In the genomic region with DNA sequence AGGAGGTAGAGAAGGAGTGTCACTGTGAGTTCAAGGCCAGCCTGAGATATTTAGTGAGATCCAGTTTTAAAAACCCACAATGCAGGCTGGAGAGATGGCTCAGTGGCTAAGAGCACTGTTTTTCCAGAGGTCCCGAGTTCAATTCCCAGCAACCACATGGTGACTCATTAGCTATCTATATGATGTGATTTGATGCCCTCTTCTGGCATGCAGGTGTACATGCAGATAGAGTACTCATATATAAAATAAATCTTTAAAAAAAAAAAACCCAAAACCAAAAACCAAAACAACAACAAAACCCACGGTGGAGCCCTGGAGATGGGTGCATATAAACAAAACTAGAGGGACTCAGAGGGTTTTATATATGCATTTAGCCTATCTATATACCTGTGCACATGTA, we compare ENCODE assay signal across 15 mouse cellular contexts. TPM values are rescaled to one million over a fixed set of nuclear protein-coding genes. Genes with fewer than 3 reads are reported as not detected.
DNase-seq lines count a peak whose midpoint lies in the region; ATAC-seq and TF ChIP-seq lines count a peak whose summit lies in the region.
"Had no signal": no experiment of that assay in that cellular context is flagged by ENCODE, and none has a peak within 500 bp of the region (broad histone marks: within the 10 kb centered on the region; RNA-seq: fewer than 3 reads in every experiment).

No protein-coding gene starts in this region.

- H3K36me3 ChIP-seq in liver, adult 2 months (ENCODE audit: control insufficient read depth, insufficient read depth, low read length) = peaks cover 10% of the 10 kb centered on the region

- peaks cover 4% of the 10 kb centered on the region for H3K4me1 ChIP-seq in liver, adult 2 months (ENCODE audit: control insufficient read depth, insufficient read depth, low read length)

- 73% methylated on average over 2 of the region's 2 CpGs for WGBS in liver, adult 2 months

- H3K9ac ChIP-seq in liver, adult 2 months (ENCODE audit: low read depth, low read length) = no peak overlapping the region
- H3K9ac ChIP-seq: lung, embryonic 15.5 days had no signal

- DNase-seq in CD4-positive, CD25-positive, alpha-beta regulatory T cell, adult 2 months (ENCODE audit: low read depth, low spot score) = peak; percentile 59
- DNase-seq in liver, adult 2 months (ENCODE audit: extremely low read depth, low read depth, low spot score) = no peak
- no peak for DNase-seq in liver
- peak; percentile 55 for DNase-seq in NIH3T3 (ENCODE audit: low read depth)
- DNase-seq in naive thymus-derived CD4-positive, alpha-beta T cell, adult 2 months (ENCODE audit: low read depth) = peak; percentile 57
- no peak for DNase-seq in layer of hippocampus, postnatal 25 days (ENCODE audit: extremely low spot score in 1 of 2, low spot score in 1 of 2)
- no peak for DNase-seq in layer of hippocampus, adult 8-10 months (ENCODE audit: low spot score in 2 of 2)
- DNase-seq: adrenal gland, postnatal 14 days; cerebellum, adult 11 months; heart, postnatal 10 days; kidney, postnatal 10 days; retina, postnatal 1 day; thymus, postnatal 4 days had no signal

- H3K27me3 ChIP-seq in liver, adult 2 months (ENCODE audit: control insufficient read depth, insufficient read depth, low read length) = no peaks in the 10 kb centered on the region
- H3K27me3 ChIP-seq: lung, embryonic 15.5 days had no signal

- no peak for ATAC-seq in CD4-positive, CD25-positive, alpha-beta regulatory T cell, adult 4 months

- TF ChIP-seq CTCF in liver, adult 2 months (IDR thresholded peaks at IDR 0.05; ENCODE audit: low read depth, low read length) = 0 out of 2 replicates have a peak, but pooled peaks have one; percentile 4

- H3K27ac ChIP-seq in liver, adult 2 months (replicated peaks; ENCODE audit: insufficient read depth, low read depth, low read length) = no peak overlapping the region
- H3K27ac ChIP-seq: lung, embryonic 15.5 days had no signal

- TF ChIP-seq POLR2A in liver, adult 2 months (IDR thresholded peaks at IDR 0.05; ENCODE audit: extremely low read depth, insufficient read depth, low read length) = no peak

- no peaks in the 10 kb centered on the region for H3K79me2 ChIP-seq in liver, adult 2 months (ENCODE audit: control insufficient read depth, insufficient read depth, low read length)

- H3K4me3 ChIP-seq in liver, adult 2 months (ENCODE audit: insufficient read depth, low read depth, low read length) = no peak overlapping the region
- H3K4me3 ChIP-seq: lung, embryonic 15.5 days had no signal

RNA-seq across cellular contexts. Expression of a gene that starts 2.3 kb away (rescaled TPM):
- polyA plus RNA-seq in CD4-positive, CD25-positive, alpha-beta regulatory T cell, adult 4 months (2017; shearing (Covaris generic)) = 10 to 100 TPM; 10.3 to 16.9 TPM
- 12.1 and 12.8 TPM in 2 replicates for total RNA-seq in liver, adult 2 months (2014; rRNA removed)
- 37.4 and 47.5 TPM in 2 replicates for polyA plus RNA-seq in liver, adult 2 months (2012; rRNA removed)
- 10 to 100 TPM; 61.1 to 75.3 TPM for total RNA-seq in layer of hippocampus, postnatal 25 days (2021)
- 10 to 100 TPM; 53.2 to 64.1 (median 60.0) TPM for total RNA-seq in layer of hippocampus, adult 8-10 months (2022)

RNA-seq across cellular contexts. Expression of a gene that starts 8.6 kb away (rescaled TPM):
- 10 to 100 TPM; 59.8 to 82.8 TPM for polyA plus RNA-seq in CD4-positive, CD25-positive, alpha-beta regulatory T cell, adult 4 months (2017; shearing (Covaris generic))
- 41.1 and 58.7 TPM in 2 replicates for total RNA-seq in liver, adult 2 months (2014; rRNA removed)
- polyA plus RNA-seq in liver, adult 2 months (2012; rRNA removed) = 89.5 and 106 TPM in 2 replicates
- 10 to 100 TPM; 34.4 to 35.9 TPM for total RNA-seq in layer of hippocampus, postnatal 25 days (2021)
- 10 to 100 TPM; 39.0 to 57.9 (median 42.8) TPM for total RNA-seq in layer of hippocampus, adult 8-10 months (2022)

RNA-seq across cellular contexts. Expression of a gene that starts 8.6 kb away (rescaled TPM):
- 10 to 100 TPM; 44.9 to 53.5 TPM for polyA plus RNA-seq in CD4-positive, CD25-positive, alpha-beta regulatory T cell, adult 4 months (2017; shearing (Covaris generic))
- total RNA-seq in liver, adult 2 months (2014; rRNA removed) = 14.6 and 14.7 TPM in 2 replicates
- 15.8 and 30.0 TPM in 2 replicates for polyA plus RNA-seq in liver, adult 2 months (2012; rRNA removed)
- 10 to 100 TPM; 69.9 to 81.9 TPM for total RNA-seq in layer of hippocampus, postnatal 25 days (2021)
- 10 to 100 TPM; 71.6 to 79.8 (median 74.6) TPM for total RNA-seq in layer of hippocampus, adult 8-10 months (2022)

RNA-seq across cellular contexts. Expression of a gene that starts 10.4 kb away (rescaled TPM):
- polyA plus RNA-seq in CD4-positive, CD25-positive, alpha-beta regulatory T cell, adult 4 months (2017; shearing (Covaris generic)) = 10 to 100 TPM; 12.6 to 15.3 TPM
- 4.9 and 7.0 TPM in 2 replicates for total RNA-seq in liver, adult 2 months (2014; rRNA removed)
- polyA plus RNA-seq in liver, adult 2 months (2012; rRNA removed) = 35.3 and 37.4 TPM in 2 replicates
- 10 to 100 TPM; 59.1 to 65.6 TPM for total RNA-seq in layer of hippocampus, postnatal 25 days (2021)
- 10 to 100 TPM; 45.9 to 61.4 (median 50.0) TPM for total RNA-seq in layer of hippocampus, adult 8-10 months (2022)

RNA-seq across cellular contexts. Expression of a gene that starts 28.0 kb away (rescaled TPM):
- 10 to 100 TPM; 13.4 to 39.3 TPM for polyA plus RNA-seq in CD4-positive, CD25-positive, alpha-beta regulatory T cell, adult 4 months (2017; shearing (Covaris generic))
- total RNA-seq in liver, adult 2 months (2014; rRNA removed) = 18.5 and 25.8 TPM in 2 replicates
- polyA plus RNA-seq in liver, adult 2 months (2012; rRNA removed) = 41.4 and 52.2 TPM in 2 replicates
- total RNA-seq in layer of hippocampus, postnatal 25 days (2021) = 10 to 100 TPM; 25.5 to 29.9 TPM
- 10 to 100 TPM; 28.3 to 35.3 (median 31.4) TPM for total RNA-seq in layer of hippocampus, adult 8-10 months (2022)

Comparison
In these comparisons a context has a peak if more than half of its experiments do, and no peak if none do; other contexts are left out.
1. DNase-seq: peak in CD4-positive, CD25-positive, alpha-beta regulatory T cell, adult 2 months (single experiment), NIH3T3 (single experiment) and naive thymus-derived CD4-positive, alpha-beta T cell, adult 2 months (single experiment); none in liver, adult 2 months (single experiment), liver (single experiment), layer of hippocampus, postnatal 25 days (0 of 2) and layer of hippocampus, adult 8-10 months (0 of 2).